Mouse (Mus musculus) myocyte (in vitro differentiated cells): Measurements from ENCODE around the gene Plxdc1. TPM values are rescaled to one million over a fixed set of nuclear protein-coding genes. Genes with fewer than 3 reads are reported as not detected.

Experiments used
- H3K27me3 ChIP-seq: one replicate; pipeline ENCODE4 v1.6.1; 2011; ENCODE audit not compliant: control insufficient read depth, insufficient read depth, insufficient read length
- H3K36me3 ChIP-seq: one replicate; pipeline ENCODE4 v1.6.1; 2011; ENCODE audit not compliant: control insufficient read depth, insufficient read depth
- H3K4me2 ChIP-seq: one replicate; pipeline ENCODE4 v1.6.1; 2011; ENCODE audit warnings: low read depth, control low read depth
- H3K4me3 ChIP-seq: one replicate; pipeline ENCODE4 v1.5.1; 2011; ENCODE audit warnings: mild to moderate bottlenecking, control low read depth, moderate library complexity
- H3K79me2 ChIP-seq: one replicate; pipeline ENCODE4 v1.6.1; 2011; ENCODE audit not compliant: control insufficient read depth, insufficient read depth
- H3ac ChIP-seq: one replicate; pipeline ENCODE4 v1.6.1; 2011; ENCODE audit not compliant: control insufficient read depth, insufficient read length
- CEBPB ChIP-seq: IDR thresholded peaks from 2 replicates; pipeline ENCODE4 v1.6.1; 2011; ENCODE audit warnings: mild to moderate bottlenecking, moderate library complexity; ENCODE audit not compliant: poor library complexity, insufficient read depth, severe bottlenecking
- E2F4 ChIP-seq: IDR thresholded peaks from one replicate; pipeline ENCODE4 v1.6.1; 2011; ENCODE audit warnings: mild to moderate bottlenecking, control low read depth, moderate library complexity; ENCODE audit not compliant: insufficient read depth
- MAX ChIP-seq: IDR thresholded peaks from one replicate; pipeline ENCODE4 v1.6.1; 2011; ENCODE audit warnings: low read depth, mild to moderate bottlenecking, control low read depth
- MYOD1 ChIP-seq, 3 experiments: IDR thresholded peaks; one replicate each; pipeline ENCODE4 v1.6.1; 2011; ENCODE audit warnings: control low read depth in 2 of 3, low read depth in 2 of 3, mild to moderate bottlenecking in 2 of 3, moderate library complexity in 1 of 3; ENCODE audit not compliant: insufficient read length in 2 of 3, control insufficient read depth in 1 of 3
- MYOG ChIP-seq, 3 experiments: IDR thresholded peaks; one replicate each; pipeline ENCODE4 v1.6.1; 2011; ENCODE audit warnings: control low read depth in 2 of 3, low read depth in 2 of 3, mild to moderate bottlenecking in 2 of 3; ENCODE audit not compliant: insufficient read length in 2 of 3, control insufficient read depth in 1 of 3, insufficient read depth in 1 of 3
- POLR2A ChIP-seq: IDR thresholded peaks from one replicate; pipeline ENCODE4 v1.6.1; 2011; ENCODE audit warnings: low read depth, mild to moderate bottlenecking, control low read depth, moderate library complexity; ENCODE audit not compliant: insufficient read length
- POLR2AphosphoS2 ChIP-seq: IDR thresholded peaks from one replicate; pipeline ENCODE4 v1.6.1; 2011; ENCODE audit warnings: low read depth, control low read depth; ENCODE audit not compliant: insufficient read length
- REST ChIP-seq: IDR thresholded peaks from one replicate; pipeline ENCODE4 v1.6.1; 2011; ENCODE audit warnings: mild to moderate bottlenecking, control low read depth, moderate library complexity; ENCODE audit not compliant: insufficient read depth, insufficient read length
- SRF ChIP-seq: IDR thresholded peaks from one replicate; pipeline ENCODE4 v1.6.1; 2011; ENCODE audit warnings: low read depth; ENCODE audit not compliant: control insufficient read depth, insufficient read length
- TCF12 ChIP-seq: IDR thresholded peaks from one replicate; pipeline ENCODE4 v1.6.1; 2011; ENCODE audit warnings: mild to moderate bottlenecking, control low read depth; ENCODE audit not compliant: poor library complexity, insufficient read depth, severe bottlenecking
- TCF3 ChIP-seq: IDR thresholded peaks from one replicate; pipeline ENCODE4 v1.6.1; 2011; ENCODE audit warnings: low read depth, control low read depth; ENCODE audit not compliant: insufficient read length
- USF1 ChIP-seq: IDR thresholded peaks from one replicate; pipeline ENCODE4 v1.6.1; 2011; ENCODE audit warnings: low read depth, mild to moderate bottlenecking, control low read depth, moderate library complexity
- polyA plus RNA-seq: library from polyadenylated mRNA; unstranded; fragments of >200 nt; fragmentation: generic; extraction: Trizol; gene quantifications from one replicate; pipeline ENCODE4 v1.2.1, GENCODE M21; 2012; ENCODE audit warnings: missing spikeins

The Plxdc1 gene
- polyA plus RNA-seq, 1 experiment: 2.7 TPM

GRCm38 (mm10) chr11:98022555-98023371 lies 36.5 kb upstream of the Plxdc1 start, which contains the start of gene Cacnb1:
Gene Cacnb1 (minus strand): TSS chr11:98023034.
- H3K27me3 ChIP-seq: no peaks in the 10 kb centered on the region
- TF ChIP-seq SRF (no peak), POLR2A (peak; percentile 91), E2F4 (no peak), TCF12 (no peak), MAX (no peak), POLR2AphosphoS2 (peak; percentile 93), CEBPB (no peak)
- peaks cover 25% of the 10 kb centered on the region for H3K79me2 ChIP-seq

GRCm38 (mm10) chr11:98022253-98022554 lies 36.0 kb upstream of the Plxdc1 start:
- H3K4me3 ChIP-seq: peak overlapping the region; percentile 96
- no peak for TF ChIP-seq TCF3
- no peak for TF ChIP-seq TCF12
- TF ChIP-seq MAX: no peak
- no peak for TF ChIP-seq POLR2A
- no peak for TF ChIP-seq SRF
- TF ChIP-seq E2F4: no peak
- no peak for TF ChIP-seq USF1
- no peak for TF ChIP-seq MYOG (IDR thresholded peaks at IDR 0.05; ENCODE audit: control insufficient read depth in 1 of 3, insufficient read depth in 1 of 3, insufficient read length in 2 of 3, low read depth in 2 of 3)
- peak overlapping the region; percentile 91 for H3K4me2 ChIP-seq
- peaks cover 18% of the 10 kb centered on the region for H3K36me3 ChIP-seq
- peaks cover 19% of the 10 kb centered on the region for H3K79me2 ChIP-seq
- H3K27me3 ChIP-seq: no peaks in the 10 kb centered on the region
- H3ac ChIP-seq: peak overlapping the region; percentile 60

More at GRCm38 (mm10) chr11:98022555-98023371, 36.5 kb upstream of the Plxdc1 start, which contains the start of gene Cacnb1:
- H3K4me3 ChIP-seq: peak within 1 kb of the TSS; percentile 96
- peak within 1 kb of the TSS; percentile 91 for H3K4me2 ChIP-seq
- peaks cover 13% of the 10 kb centered on the region for H3K36me3 ChIP-seq
- H3ac ChIP-seq: peak within 1 kb of the TSS; percentile 60

GRCm38 (mm10) chr11:98021565-98022252 lies 35.5 kb upstream of the Plxdc1 start:
- Histone ChIP-seq H3K4me2 (peak overlapping the region; percentile 91), H3ac (peak overlapping the region; percentile 60), H3K27me3 (no peaks in the 10 kb centered on the region), H3K4me3 (peak overlapping the region; percentile 96), H3K36me3 (peaks cover 20% of the 10 kb centered on the region), H3K79me2 (peaks cover 16% of the 10 kb centered on the region)
- TF ChIP-seq POLR2AphosphoS2: peak; percentile 44
- no peak for TF ChIP-seq MYOD1 (IDR thresholded peaks at IDR 0.05; ENCODE audit: control insufficient read depth in 1 of 3, insufficient read length in 2 of 3, low read depth in 2 of 3)

GRCm38 (mm10) chr11:98021118-98021517 lies 34.9 kb upstream of the Plxdc1 start:
- Histone ChIP-seq H3K4me2 (peak overlapping the region; percentile 91), H3K27me3 (no peaks in the 10 kb centered on the region), H3K4me3 (peak overlapping the region; percentile 96), H3K79me2 (peaks cover 16% of the 10 kb centered on the region), H3K36me3 (peaks cover 20% of the 10 kb centered on the region), H3ac (peak overlapping the region; percentile 60)
- TF ChIP-seq TCF3 (peak; percentile 52), E2F4 (no peak), MYOD1 (IDR thresholded peaks at IDR 0.05; ENCODE audit: control insufficient read depth in 1 of 3, insufficient read length in 2 of 3, low read depth in 2 of 3) (peak; percentile 90 to 97 (median 94)), CEBPB (peak; percentile 20; the same call in 1 of the 2 replicates), POLR2AphosphoS2 (peak; percentile 34), MYOG (IDR thresholded peaks at IDR 0.05; ENCODE audit: control insufficient read depth in 1 of 3, insufficient read depth in 1 of 3, insufficient read length in 2 of 3, low read depth in 2 of 3) (peak; percentile 62 to 97 (median 91)), TCF12 (peak; percentile 84), USF1 (no peak), MAX (no peak), REST (no peak), POLR2A (no peak), SRF (no peak)

GRCm38 (mm10) chr11:98020710-98021109 lies 34.5 kb upstream of the Plxdc1 start:
- TF ChIP-seq CEBPB (no peak), MYOG (IDR thresholded peaks at IDR 0.05; ENCODE audit: control insufficient read depth in 1 of 3, insufficient read depth in 1 of 3, insufficient read length in 2 of 3, low read depth in 2 of 3) (no peak), TCF3 (no peak), TCF12 (no peak), POLR2A (no peak), MYOD1 (IDR thresholded peaks at IDR 0.05; ENCODE audit: control insufficient read depth in 1 of 3, insufficient read length in 2 of 3, low read depth in 2 of 3) (no peak), MAX (no peak), POLR2AphosphoS2 (no peak), USF1 (no peak), SRF (no peak)
- Histone ChIP-seq H3K4me3 (peak overlapping the region; percentile 96), H3K27me3 (no peaks in the 10 kb centered on the region), H3K36me3 (peaks cover 20% of the 10 kb centered on the region), H3K79me2 (peaks cover 16% of the 10 kb centered on the region), H3K4me2 (peak overlapping the region; percentile 91), H3ac (no peak overlapping the region)
